Mouse (Mus musculus): ENCODE results near the gene Pdxp. TPM values are rescaled to one million over a fixed set of nuclear protein-coding genes. Genes with fewer than 3 reads are reported as not detected.
A peak's percentile ranks its signal among the peaks of the same experiment; 100 is the strongest.

Gene Pdxp
- polyA plus RNA-seq, 1 experiment from 2014 or later, result 32.9 TPM

GRCm38 (mm10) chr15:78900585-78901421 is 12.9 kb upstream of the Pdxp start:
- Histone ChIP-seq H3K36me3 (replicated peaks; ENCODE audit: control insufficient read depth, insufficient read depth, low read depth, low read length) (no peaks in the 10 kb centered on the region), H3K4me1 (ENCODE audit: control insufficient read depth, insufficient read depth, low read length) (peaks cover 4% of the 10 kb centered on the region), H3K9ac (replicated peaks; ENCODE audit: low read length) (peak overlapping the region; percentile 68), H3K4me3 (ENCODE audit: low read depth, low read length) (peak overlapping the region; percentile 57), H3K27ac (replicated peaks; ENCODE audit: low read depth, low read length) (peak overlapping the region; percentile 54), H3K4me2 (ENCODE audit: low read depth, low read length) (peak overlapping the region; percentile 89), H3K9me3 (replicated peaks; ENCODE audit: control insufficient read depth, low read length) (no peaks in the 10 kb centered on the region), H3K27me3 (ENCODE audit: control insufficient read depth, insufficient read depth, low read length) (no peaks in the 10 kb centered on the region)
- DNase-seq (ENCODE audit: low spot score) (peak; percentile 14), ATAC-seq (replicated peaks; ENCODE audit: insufficient number of reproducible peaks, low FRiP score, low TSS enrichment, low read depth) (0 out of 2 replicates have a peak, but pooled peaks have one; percentile 29)
- 14% methylated on average over 18 of the region's 18 CpGs for WGBS

- Histone ChIP-seq H3K4me1 (ENCODE audit: control insufficient read depth, insufficient read depth, low read length) (peaks cover 4% of the 10 kb centered on the region), H3K36me3 (replicated peaks; ENCODE audit: control insufficient read depth, insufficient read depth, low read depth, low read length) (no peaks in the 10 kb centered on the region), H3K4me2 (ENCODE audit: low read depth, low read length) (peak overlapping the region; percentile 89), H3K4me3 (ENCODE audit: low read depth, low read length) (peak overlapping the region; percentile 3; the same call in 1 of the 2 replicates), H3K27ac (replicated peaks; ENCODE audit: low read depth, low read length) (no peak overlapping the region; the same call in 1 of the 2 replicates), H3K27me3 (ENCODE audit: control insufficient read depth, insufficient read depth, low read length) (no peaks in the 10 kb centered on the region), H3K9me3 (replicated peaks; ENCODE audit: control insufficient read depth, low read length) (no peaks in the 10 kb centered on the region), H3K9ac (replicated peaks; ENCODE audit: low read length) (peak overlapping the region; percentile 68; the same call in 1 of the 2 replicates)
- ATAC-seq (replicated peaks; ENCODE audit: insufficient number of reproducible peaks, low FRiP score, low TSS enrichment, low read depth) (no peak), DNase-seq (ENCODE audit: low spot score) (peak; percentile 60)
- 39% methylated on average over 8 of the region's 8 CpGs for WGBS
Observed at GRCm38 (mm10) chr15:78901422-78901789, 12.3 kb upstream of the Pdxp start.

- ATAC-seq (replicated peaks; ENCODE audit: insufficient number of reproducible peaks, low FRiP score, low TSS enrichment, low read depth) (no peak), DNase-seq (ENCODE audit: low spot score) (peak; percentile 89)
- H3K4me3 ChIP-seq (ENCODE audit: low read depth, low read length), result no peak overlapping the region
- no peaks in the 10 kb centered on the region for H3K36me3 ChIP-seq (replicated peaks; ENCODE audit: control insufficient read depth, insufficient read depth, low read depth, low read length)
- 8% methylated on average over 2 of the region's 2 CpGs for WGBS
- H3K4me2 ChIP-seq (ENCODE audit: low read depth, low read length), result no peak overlapping the region
- H3K9me3 ChIP-seq (replicated peaks; ENCODE audit: control insufficient read depth, low read length), result no peaks in the 10 kb centered on the region
- peaks cover 4% of the 10 kb centered on the region for H3K4me1 ChIP-seq (ENCODE audit: control insufficient read depth, insufficient read depth, low read length)
- H3K27ac ChIP-seq (replicated peaks; ENCODE audit: low read depth, low read length), result no peak overlapping the region
- H3K9ac ChIP-seq (replicated peaks; ENCODE audit: low read length), result no peak overlapping the region
- H3K27me3 ChIP-seq (ENCODE audit: control insufficient read depth, insufficient read depth, low read length), result no peaks in the 10 kb centered on the region
Observed at GRCm38 (mm10) chr15:78903243-78903642, 10.5 kb upstream of the Pdxp start.

GRCm38 (mm10) chr15:78908399-78908798 is 5.3 kb upstream of the Pdxp start:
- H3K36me3 ChIP-seq (replicated peaks; ENCODE audit: control insufficient read depth, insufficient read depth, low read depth, low read length), result no peaks in the 10 kb centered on the region; the same call in 1 of the 2 replicates
- no peaks in the 10 kb centered on the region for H3K4me1 ChIP-seq (ENCODE audit: control insufficient read depth, insufficient read depth, low read length)
- WGBS, result 78% methylated on average over 7 of the region's 7 CpGs
- no peak overlapping the region for H3K9ac ChIP-seq (replicated peaks; ENCODE audit: low read length)
- H3K27me3 ChIP-seq (ENCODE audit: control insufficient read depth, insufficient read depth, low read length), result no peaks in the 10 kb centered on the region
- no peaks in the 10 kb centered on the region for H3K9me3 ChIP-seq (replicated peaks; ENCODE audit: control insufficient read depth, low read length)
- H3K27ac ChIP-seq (replicated peaks; ENCODE audit: low read depth, low read length), result no peak overlapping the region
- no peak overlapping the region for H3K4me2 ChIP-seq (ENCODE audit: low read depth, low read length)
- ATAC-seq (replicated peaks; ENCODE audit: insufficient number of reproducible peaks, low FRiP score, low TSS enrichment, low read depth) (no peak), DNase-seq (ENCODE audit: low spot score) (no peak)
- no peak overlapping the region for H3K4me3 ChIP-seq (ENCODE audit: low read depth, low read length)

GRCm38 (mm10) chr15:78908982-78909381 is 4.7 kb upstream of the Pdxp start:
- no peak overlapping the region for H3K4me3 ChIP-seq (ENCODE audit: low read depth, low read length)
- WGBS, result 89% methylated on average over 8 of the region's 8 CpGs
- no peaks in the 10 kb centered on the region for H3K27me3 ChIP-seq (ENCODE audit: control insufficient read depth, insufficient read depth, low read length)
- no peak overlapping the region for H3K4me2 ChIP-seq (ENCODE audit: low read depth, low read length)
- DNase-seq (ENCODE audit: low spot score) (no peak), ATAC-seq (replicated peaks; ENCODE audit: insufficient number of reproducible peaks, low FRiP score, low TSS enrichment, low read depth) (no peak)
- no peak overlapping the region for H3K27ac ChIP-seq (replicated peaks; ENCODE audit: low read depth, low read length)
- no peaks in the 10 kb centered on the region for H3K9me3 ChIP-seq (replicated peaks; ENCODE audit: control insufficient read depth, low read length)
- H3K4me1 ChIP-seq (ENCODE audit: control insufficient read depth, insufficient read depth, low read length), result no peaks in the 10 kb centered on the region
- H3K9ac ChIP-seq (replicated peaks; ENCODE audit: low read length), result no peak overlapping the region
- no peaks in the 10 kb centered on the region; the same call in 1 of the 2 replicates for H3K36me3 ChIP-seq (replicated peaks; ENCODE audit: control insufficient read depth, insufficient read depth, low read depth, low read length)

- peak; percentile 55 for DNase-seq (ENCODE audit: low spot score)
Observed at GRCm38 (mm10) chr15:78912040-78912439, 1.7 kb upstream of the Pdxp start.

GRCm38 (mm10) chr15:78914091-78914822 is 538 bp downstream of the Pdxp start:
- peaks cover 11% of the 10 kb centered on the region for H3K4me1 ChIP-seq (ENCODE audit: control insufficient read depth, insufficient read depth, low read length)
- H3K4me3 ChIP-seq (ENCODE audit: low read depth, low read length), result peak overlapping the region; percentile 81
- H3K9me3 ChIP-seq (replicated peaks; ENCODE audit: control insufficient read depth, low read length), result no peaks in the 10 kb centered on the region
- ATAC-seq (replicated peaks; ENCODE audit: insufficient number of reproducible peaks, low FRiP score, low TSS enrichment, low read depth) (peak; percentile 47; the same call in 1 of the 2 replicates), DNase-seq (ENCODE audit: low spot score) (peak; percentile 52)
- WGBS, result under 1% methylated on average over 72 of the region's 87 CpGs
- H3K36me3 ChIP-seq (replicated peaks; ENCODE audit: control insufficient read depth, insufficient read depth, low read depth, low read length), result no peaks in the 10 kb centered on the region; the same call in 1 of the 2 replicates
- H3K27me3 ChIP-seq (ENCODE audit: control insufficient read depth, insufficient read depth, low read length), result no peaks in the 10 kb centered on the region
- peak overlapping the region; percentile 94 for H3K4me2 ChIP-seq (ENCODE audit: low read depth, low read length)
- H3K27ac ChIP-seq (replicated peaks; ENCODE audit: low read depth, low read length), result peak overlapping the region; percentile 82
- H3K9ac ChIP-seq (replicated peaks; ENCODE audit: low read length), result peak overlapping the region; percentile 86

More at GRCm38 (mm10) chr15:78912040-78912439, 1.7 kb upstream of the Pdxp start:
- Histone ChIP-seq H3K4me2 (ENCODE audit: low read depth, low read length) (no peak overlapping the region), H3K9me3 (replicated peaks; ENCODE audit: control insufficient read depth, low read length) (no peaks in the 10 kb centered on the region), H3K4me1 (ENCODE audit: control insufficient read depth, insufficient read depth, low read length) (peaks cover 11% of the 10 kb centered on the region), H3K9ac (replicated peaks; ENCODE audit: low read length) (no peak overlapping the region), H3K27ac (replicated peaks; ENCODE audit: low read depth, low read length) (no peak overlapping the region), H3K36me3 (replicated peaks; ENCODE audit: control insufficient read depth, insufficient read depth, low read depth, low read length) (no peaks in the 10 kb centered on the region; the same call in 1 of the 2 replicates), H3K4me3 (ENCODE audit: low read depth, low read length) (no peak overlapping the region), H3K27me3 (ENCODE audit: control insufficient read depth, insufficient read depth, low read length) (no peaks in the 10 kb centered on the region)
- 37% methylated on average over 9 of the region's 9 CpGs for WGBS
- no peak for ATAC-seq (replicated peaks; ENCODE audit: insufficient number of reproducible peaks, low FRiP score, low TSS enrichment, low read depth)

All from embryonic facial prominence, embryonic 11.5 days (tissue).